Mouse (Mus musculus) testis, adult 2 months (tissue): ENCODE data around the gene Scube3.

Experiments
- CTCF ChIP-seq: fragments of 200-500 bp; IDR thresholded peaks from 2 replicates; pipeline ENCODE4 v1.5.1; 2012; ENCODE audit warnings: low read depth, mild to moderate bottlenecking, inconsistent platforms, low read length, moderate library complexity; ENCODE audit not compliant: control insufficient read depth, insufficient read depth, insufficient replicate concordance
- POLR2A ChIP-seq: fragments of 200-500 bp; IDR thresholded peaks from 2 replicates; pipeline ENCODE4 v1.6.1; 2012; ENCODE audit warnings: low read depth, mild to moderate bottlenecking, inconsistent platforms, low read length, moderate library complexity; ENCODE audit not compliant: control insufficient read depth

- no peak for TF ChIP-seq CTCF
- no peak for TF ChIP-seq POLR2A
Observed at GRCm38 (mm10) chr17:28117451-28118209, 24.3 kb upstream of the Scube3 start.
